Mouse (Mus musculus): ENCODE data around the gene Scube3.
"Not testable (repeated sequence)": the region's sequence is repeated elsewhere in the genome, so short reads cannot be mapped to it uniquely, and the experiment has no call there.

The Scube3 gene

GRCm38 (mm10) chr17:28216791-28217190 is 74.8 kb downstream of the Scube3 start:
- no peak for DNase-seq (ENCODE audit: low read depth in 2 of 2, low spot score in 2 of 2)

DNA sequence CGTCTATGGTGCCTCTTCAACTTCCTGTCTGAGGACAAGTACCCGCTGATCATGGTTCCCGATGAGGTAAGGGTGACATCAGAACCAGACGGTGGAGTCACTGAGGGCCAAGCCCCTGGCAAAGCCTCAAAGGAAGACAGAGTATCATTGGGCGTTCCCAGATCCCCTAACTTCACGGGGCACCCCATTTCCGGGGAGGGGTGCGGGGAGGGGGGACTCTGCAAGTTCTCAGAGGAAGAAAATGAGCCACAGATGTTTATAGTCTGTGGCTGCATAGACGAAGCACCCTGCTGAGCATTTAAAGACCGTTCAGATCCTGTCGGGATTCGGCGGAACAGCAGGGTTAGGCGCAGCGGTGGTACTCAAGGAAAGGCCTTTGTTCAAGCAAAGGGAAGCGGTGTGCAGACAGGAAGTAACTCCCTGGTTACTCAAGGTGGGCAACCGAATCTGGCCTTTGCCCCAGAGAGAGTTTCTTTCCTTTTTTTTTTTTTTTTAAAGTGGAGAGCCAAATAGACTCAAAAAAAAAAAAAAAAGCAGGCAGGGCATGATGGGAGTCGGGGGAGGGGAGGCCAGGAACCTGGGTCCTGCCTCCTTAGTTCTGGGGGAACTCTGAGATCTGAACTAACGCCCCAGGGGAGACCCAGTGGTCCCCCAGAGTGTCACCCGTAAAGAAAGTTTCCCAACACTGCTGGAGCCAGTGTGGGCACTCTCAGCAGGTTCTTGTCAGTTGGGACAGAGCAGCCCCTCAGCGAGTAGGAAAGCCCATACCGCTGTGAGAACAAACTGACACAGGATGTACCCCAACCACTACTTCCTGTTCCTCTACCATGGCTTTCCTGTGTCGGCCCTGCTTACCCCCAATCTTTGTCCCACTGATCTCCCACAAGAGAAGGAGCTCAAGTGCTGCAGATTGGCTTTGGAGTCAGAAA is 76.0 kb downstream of the Scube3 start:
- peak; percentile 87 to 89 for DNase-seq (ENCODE audit: low read depth in 2 of 2, low spot score in 2 of 2)

GRCm38 (mm10) chr17:28222463-28222862 is 80.5 kb downstream of the Scube3 start:
- not testable (repeated sequence) for DNase-seq (ENCODE audit: low read depth in 2 of 2, low spot score in 2 of 2)

DNA sequence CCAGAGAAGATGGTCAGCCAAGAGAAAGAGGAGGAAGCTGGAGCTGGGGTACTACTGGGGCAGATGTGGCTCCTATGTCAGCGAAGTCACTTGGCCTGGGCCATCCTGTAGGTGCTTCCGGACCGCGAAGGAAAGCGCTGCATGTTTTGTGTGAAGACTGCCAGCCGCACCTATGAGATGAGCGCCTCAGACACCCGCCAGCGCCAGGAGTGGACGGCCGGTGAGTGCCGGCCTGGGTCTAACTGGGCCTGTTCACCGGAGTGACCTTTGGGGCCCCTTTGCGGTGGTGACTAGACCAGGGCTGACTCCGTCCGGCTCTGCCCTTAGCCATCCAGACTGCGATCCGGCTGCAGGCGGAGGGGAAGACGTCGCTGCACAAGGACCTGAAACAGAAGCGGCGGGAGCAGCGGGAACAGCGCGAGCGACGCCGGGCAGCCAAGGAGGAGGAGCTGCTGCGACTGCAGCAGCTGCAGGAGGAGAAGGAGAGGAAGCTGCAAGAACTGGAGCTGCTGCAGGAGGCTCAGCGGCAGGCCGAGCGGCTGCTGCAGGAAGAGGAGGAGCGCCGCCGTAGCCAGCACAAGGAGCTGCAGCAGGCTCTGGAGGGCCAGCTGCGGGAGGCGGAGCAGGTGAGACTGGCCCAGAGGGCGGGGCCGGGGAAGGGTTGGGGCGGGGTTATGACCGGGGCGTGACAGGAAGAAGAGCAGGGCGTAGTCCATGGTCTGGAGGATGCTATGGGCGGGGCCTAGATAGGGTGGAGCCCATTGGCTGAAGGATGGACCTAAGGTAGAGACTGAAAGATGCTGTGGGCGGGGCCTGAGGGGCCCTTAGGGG is 81.8 kb downstream of the Scube3 start:
- peak; percentile 73 to 89 for DNase-seq (ENCODE audit: low read depth in 2 of 2, low spot score in 2 of 2)

Data from CD8-positive naive resting alpha-beta T cell, adult 2 months (primary cell).